Mouse (Mus musculus): ENCODE measurements around the gene Slc44a1.
A peak's percentile ranks its signal among the peaks of the same experiment; 100 is the strongest.

The Slc44a1 gene

GRCm38 (mm10) chr4:53469007-53469406 is 28.8 kb downstream of the Slc44a1 start:
- no peak for DNase-seq (ENCODE audit: low read depth)

DNA sequence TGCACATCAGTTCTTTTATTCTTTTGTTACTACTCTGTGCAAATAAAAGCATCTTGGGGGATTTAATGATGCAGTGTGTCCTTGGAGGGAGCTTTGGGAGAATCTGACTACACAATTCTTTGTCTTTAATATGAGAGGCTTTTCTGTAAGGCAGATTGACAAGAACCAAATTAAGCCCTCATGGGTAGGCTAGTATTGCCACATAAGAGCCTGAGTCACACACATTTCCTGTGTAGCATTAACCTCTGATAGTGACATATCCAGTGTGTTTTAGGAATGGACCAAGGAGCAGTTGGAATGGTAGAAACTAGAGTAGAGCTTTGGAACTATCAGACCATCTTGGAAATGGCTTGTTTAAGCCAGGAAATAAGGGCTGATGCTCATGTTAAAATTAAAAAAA is 33.9 kb downstream of the Slc44a1 start:
- peak; percentile 4 for DNase-seq (ENCODE audit: low read depth)

GRCm38 (mm10) chr4:53475230-53475952 is 35.2 kb downstream of the Slc44a1 start:
- no peak for DNase-seq (ENCODE audit: low read depth)

GRCm38 (mm10) chr4:53478644-53479043 is 38.4 kb downstream of the Slc44a1 start:
- DNase-seq (ENCODE audit: low read depth) = no peak

DNA sequence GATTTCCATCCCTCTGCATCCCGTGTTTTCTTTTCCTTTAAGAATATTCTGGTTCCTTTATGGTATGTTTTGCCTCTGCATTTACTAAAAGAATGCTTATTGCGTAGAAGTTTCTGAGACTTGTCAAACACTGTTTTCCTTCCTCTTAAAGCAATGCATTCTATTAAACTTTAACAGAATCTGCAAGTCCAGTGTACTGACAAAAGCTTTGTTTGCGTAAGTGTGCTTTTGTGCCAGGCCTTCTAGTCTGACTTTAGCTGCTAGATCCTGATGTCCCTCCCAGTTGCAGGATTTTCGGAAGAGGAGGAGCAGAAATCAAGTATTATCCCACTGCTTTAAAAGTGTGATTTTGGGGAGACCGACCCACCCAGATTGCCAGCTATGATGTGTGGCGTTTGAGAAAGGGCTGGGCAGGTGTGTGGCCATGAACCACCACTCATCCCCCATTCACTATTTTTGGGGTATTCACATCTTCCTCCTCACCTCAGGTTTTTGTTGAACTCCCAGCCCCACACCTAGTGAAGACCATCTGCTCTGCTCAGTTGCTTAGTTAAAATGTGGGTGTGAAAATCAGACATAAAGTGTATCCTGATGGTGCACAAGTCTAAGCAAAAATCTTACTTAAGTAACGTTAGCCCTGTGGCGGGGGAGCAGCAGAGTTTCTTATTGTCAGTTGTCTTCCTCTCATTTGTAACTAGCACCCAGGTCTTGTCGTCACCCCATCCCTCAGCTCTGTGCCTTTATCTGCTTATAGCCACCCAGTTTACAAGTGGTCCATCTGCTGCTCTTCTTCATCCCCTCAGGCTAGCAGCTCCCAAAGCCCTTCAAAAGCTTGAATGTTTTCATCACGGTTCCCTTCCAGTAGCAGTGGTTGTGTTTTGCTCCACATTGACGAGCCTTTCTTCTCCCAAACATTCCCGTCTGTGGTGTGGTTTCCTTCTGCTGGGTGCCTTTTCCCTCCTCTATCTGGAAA is 47.3 kb downstream of the Slc44a1 start:
- DNase-seq (ENCODE audit: low read depth) = no peak

DNA sequence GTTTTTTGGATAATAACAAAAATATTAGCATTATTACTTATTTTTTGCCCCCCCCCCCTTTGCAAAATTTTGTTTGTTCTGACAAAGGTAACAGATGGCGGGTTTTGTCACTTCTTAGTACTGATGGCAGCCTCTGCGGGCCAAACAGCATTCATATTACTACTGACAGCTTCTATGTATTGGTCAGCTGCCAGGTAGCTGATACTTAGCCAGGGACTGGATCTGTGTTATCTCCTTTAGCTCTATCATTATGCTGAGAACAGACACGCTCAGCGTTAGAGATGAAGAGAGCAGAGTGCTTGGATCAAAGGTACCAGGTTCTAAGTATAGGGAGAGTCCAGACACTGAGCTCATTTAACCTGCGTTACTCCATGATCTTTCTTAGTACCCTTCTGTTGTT is 48.6 kb downstream of the Slc44a1 start:
- DNase-seq (ENCODE audit: low read depth) = no peak

- DNase-seq (ENCODE audit: low read depth) = no peak
Measured at GRCm38 (mm10) chr4:53490371-53490770, 50.2 kb downstream of the Slc44a1 start.

DNA sequence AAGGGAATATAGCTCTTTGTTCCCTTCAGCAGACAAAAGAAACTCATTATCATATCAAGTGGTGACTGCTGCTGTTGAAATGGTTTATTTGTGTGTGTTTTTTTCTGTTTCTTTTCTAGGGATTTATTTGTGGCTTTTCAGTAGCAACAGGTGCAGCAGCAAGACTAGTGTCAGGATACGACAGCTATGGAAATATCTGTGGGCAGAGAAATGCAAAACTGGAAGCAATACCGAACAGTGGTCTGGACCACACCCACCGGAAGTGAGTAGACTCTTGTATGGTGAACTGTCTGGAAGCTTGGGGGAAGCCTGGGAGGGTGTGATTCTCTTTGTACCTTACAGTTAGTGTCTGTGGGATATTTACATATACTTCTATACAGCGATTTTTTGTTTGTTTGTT is 51.1 kb downstream of the Slc44a1 start:
- DNase-seq (ENCODE audit: low read depth) = peak; percentile 21

DNA sequence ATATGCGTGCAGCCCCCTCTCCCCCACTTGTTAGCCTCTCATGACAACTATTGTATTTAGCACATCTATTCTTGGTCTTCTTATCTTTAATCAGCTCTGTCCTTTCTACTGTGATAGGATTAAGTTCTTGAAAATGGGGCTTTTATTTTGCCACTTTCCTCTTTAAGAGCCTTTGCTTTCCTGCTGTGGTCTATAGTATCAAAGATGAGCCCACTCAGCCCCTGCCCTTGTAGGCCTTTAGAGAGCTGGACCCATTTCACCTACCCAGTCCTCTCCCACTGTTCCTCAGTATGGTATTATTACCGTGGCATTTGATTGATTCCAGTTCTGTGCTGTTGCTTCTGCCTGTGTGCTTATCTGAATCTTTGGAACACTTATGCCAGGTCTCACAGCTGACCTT is 55.4 kb downstream of the Slc44a1 start:
- no peak for DNase-seq (ENCODE audit: low read depth)

GRCm38 (mm10) chr4:53502764-53503163 is 62.6 kb downstream of the Slc44a1 start:
- no peak for DNase-seq (ENCODE audit: low read depth)

- DNase-seq (ENCODE audit: low read depth) = no peak
Measured at GRCm38 (mm10) chr4:53512131-53512916, 72.1 kb downstream of the Slc44a1 start.

GRCm38 (mm10) chr4:53513276-53514081 is 73.3 kb downstream of the Slc44a1 start:
- DNase-seq (ENCODE audit: low read depth) = no peak

DNA sequence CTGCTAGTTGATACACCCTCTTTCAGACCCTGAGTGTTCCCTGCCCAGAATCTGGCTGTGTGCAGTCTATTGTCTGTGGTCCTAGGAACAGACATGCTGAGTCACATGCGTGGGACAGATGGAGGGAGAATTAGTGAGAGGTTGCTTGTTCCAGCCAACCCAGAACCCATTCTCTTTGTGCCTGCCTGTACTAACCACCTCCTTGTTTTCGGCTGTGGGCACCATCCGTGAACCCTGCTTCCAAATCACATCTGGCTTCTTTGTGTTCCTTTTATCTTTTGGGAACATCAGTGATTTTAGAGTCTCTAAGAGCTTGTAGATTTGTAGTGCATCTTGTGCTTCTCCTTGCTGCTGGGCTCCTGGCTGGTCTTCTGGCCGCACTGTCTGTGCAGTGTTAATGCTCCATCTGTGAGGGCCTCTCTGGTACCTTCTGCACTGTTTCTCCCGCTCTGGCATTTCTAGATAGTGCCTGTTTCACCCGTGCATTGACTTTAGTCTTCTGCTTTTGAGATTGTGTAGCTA is 75.9 kb downstream of the Slc44a1 start:
- no peak for DNase-seq (ENCODE audit: low read depth)

DNA sequence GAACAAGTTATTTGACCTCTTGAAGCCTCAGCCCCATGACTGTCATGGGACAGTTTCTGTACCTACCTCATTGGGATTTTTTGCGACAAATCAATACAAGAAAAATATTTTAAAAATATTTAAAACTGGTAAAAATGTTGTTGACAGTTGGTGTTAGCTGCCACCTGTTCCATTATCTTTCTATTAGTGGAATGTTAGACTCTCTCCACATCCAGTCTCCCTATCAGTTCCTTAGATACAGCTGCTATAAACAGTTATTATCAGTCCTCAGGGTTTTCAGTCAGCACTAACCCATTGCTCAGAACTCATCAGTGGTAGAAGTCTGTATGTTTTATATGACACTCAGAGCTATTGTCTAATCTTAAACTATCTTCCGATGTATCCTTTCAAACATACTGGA is 79.2 kb downstream of the Slc44a1 start:
- DNase-seq (ENCODE audit: low read depth) = no peak

DNA sequence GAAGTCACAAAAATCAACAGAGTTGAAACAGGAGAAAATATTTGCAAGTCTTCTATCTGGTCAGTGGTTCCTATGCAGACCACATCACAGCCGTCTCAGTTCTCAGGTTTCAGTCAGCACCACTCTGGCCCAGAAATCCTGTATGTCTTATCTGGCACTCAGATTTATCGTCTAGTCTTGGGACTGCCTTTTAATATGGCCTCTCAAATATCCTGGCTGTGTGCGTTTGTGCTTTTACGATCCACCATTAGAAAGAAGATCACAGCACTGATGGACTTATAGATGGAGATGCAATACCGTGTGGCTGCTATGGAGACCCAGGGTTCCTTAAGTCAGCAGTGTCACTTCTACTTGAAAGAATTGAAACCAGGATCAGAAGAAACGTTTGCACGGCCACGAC is 80.8 kb downstream of the Slc44a1 start:
- DNase-seq (ENCODE audit: low read depth) = no peak

DNA sequence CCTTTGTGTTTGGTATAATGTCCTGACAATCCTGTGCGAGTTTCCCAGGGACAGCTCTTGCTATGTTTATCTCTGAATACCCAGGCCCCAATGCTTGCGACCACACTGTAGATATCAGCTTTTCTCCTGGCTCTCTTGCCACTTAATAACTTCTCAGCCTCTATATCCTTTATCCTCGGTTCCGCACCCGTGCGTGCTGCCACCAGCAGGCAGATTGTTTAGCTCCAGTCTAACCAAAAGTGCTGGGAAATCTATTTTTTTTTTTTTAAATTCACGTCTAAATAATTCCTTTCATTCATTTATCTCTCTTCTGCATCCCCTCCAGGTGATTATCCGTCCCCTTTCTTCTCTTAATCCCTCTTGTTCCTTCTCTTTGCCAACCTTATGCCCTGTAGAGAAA is 82.4 kb downstream of the Slc44a1 start:
- DNase-seq (ENCODE audit: low read depth) = no peak

- no peak for DNase-seq (ENCODE audit: low read depth)
Measured at GRCm38 (mm10) chr4:53525503-53525902, 85.3 kb downstream of the Slc44a1 start.

GRCm38 (mm10) chr4:53525994-53526393 is 85.8 kb downstream of the Slc44a1 start:
- no peak for DNase-seq (ENCODE audit: low read depth)

DNA sequence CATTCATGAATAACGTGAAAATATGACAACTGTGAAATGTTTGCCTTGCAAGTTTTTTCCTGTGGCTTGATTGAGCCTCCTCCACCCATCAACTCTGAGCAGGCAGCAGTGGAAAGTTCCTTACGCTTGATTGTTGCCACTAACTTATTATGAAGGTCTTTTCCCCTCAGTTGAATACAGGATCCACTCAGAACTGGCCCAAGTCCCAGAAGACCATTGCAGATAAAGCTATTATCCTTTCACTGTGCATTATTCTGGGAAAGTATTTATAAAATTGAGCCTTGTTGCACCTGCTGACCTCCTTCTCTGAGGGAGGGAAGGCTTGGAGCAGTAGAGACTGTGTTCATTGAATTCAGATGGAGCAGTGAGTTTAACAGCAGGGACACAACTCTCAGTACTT is 86.2 kb downstream of the Slc44a1 start:
- DNase-seq (ENCODE audit: low read depth) = no peak

GRCm38 (mm10) chr4:53535795-53536194 is 95.6 kb downstream of the Slc44a1 start:
- no peak for DNase-seq (ENCODE audit: low read depth)

GRCm38 (mm10) chr4:53537101-53537500 is 96.9 kb downstream of the Slc44a1 start:
- no peak for DNase-seq (ENCODE audit: low read depth)

Measured in 416B (cell line).